Mouse (Mus musculus): ENCODE results near the gene Itgb2. TPM values are rescaled to one million over a fixed set of nuclear protein-coding genes. Genes with fewer than 3 reads are reported as not detected.
A peak's percentile ranks its signal among the peaks of the same experiment; 100 is the strongest.

Itgb2 gene
- polyA plus RNA-seq, 1 experiment from 2014 or later = 2.1 TPM

DNA sequence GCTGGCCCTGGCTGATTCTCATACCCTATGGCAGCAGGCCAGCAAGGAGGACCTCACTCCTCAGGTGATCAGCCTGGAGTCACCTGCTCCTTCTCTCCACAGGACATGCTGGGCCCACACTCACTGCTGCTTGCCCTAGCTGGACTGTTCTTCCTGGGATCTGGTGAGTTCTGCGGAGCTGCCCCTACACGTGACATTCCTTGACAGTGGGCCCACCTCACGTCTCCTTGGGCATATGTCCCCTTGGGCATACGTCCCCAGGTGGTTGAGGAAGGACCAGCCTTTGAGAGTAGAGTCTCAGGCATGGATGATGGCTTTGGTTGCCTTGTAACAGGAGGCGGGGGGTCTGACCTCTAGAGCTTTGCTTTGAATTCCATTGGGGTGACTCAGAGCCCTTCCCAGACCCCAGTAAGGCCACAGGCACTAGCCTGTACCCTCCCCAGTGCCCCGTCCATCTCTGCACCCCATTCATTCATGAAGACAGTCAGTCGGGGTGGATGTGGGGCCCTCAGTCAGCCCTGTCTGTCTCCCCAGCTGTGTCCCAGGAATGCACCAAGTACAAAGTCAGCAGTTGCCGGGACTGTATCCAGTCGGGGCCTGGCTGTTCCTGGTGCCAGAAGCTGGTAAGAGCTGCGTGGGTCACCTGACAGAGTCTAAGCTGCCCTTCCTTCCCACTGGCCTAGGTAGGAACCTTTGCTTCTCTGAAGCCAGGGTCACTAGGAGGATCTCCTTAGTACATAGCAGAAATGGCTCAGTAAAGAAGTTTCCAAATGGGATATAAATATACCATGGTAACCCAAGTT is 12.0 kb downstream of the Itgb2 start:
- H3K27ac ChIP-seq (ENCODE audit: low read depth, low read length) = no peak overlapping the region
- no peaks in the 10 kb centered on the region for H3K27me3 ChIP-seq (replicated peaks; ENCODE audit: control insufficient read depth, insufficient read depth, low read length)
- ATAC-seq = peak; percentile 23; the same call in 1 of the 2 replicates
- 73% methylated on average over 10 of the region's 10 CpGs for WGBS
- H3K9ac ChIP-seq (ENCODE audit: low read depth, low read length) = no peak overlapping the region
- no peak overlapping the region for H3K4me2 ChIP-seq (replicated peaks; ENCODE audit: low read depth)
- no peak overlapping the region for H3K4me3 ChIP-seq (ENCODE audit: low read depth, low read length)
- no peaks in the 10 kb centered on the region for H3K9me3 ChIP-seq (ENCODE audit: control insufficient read depth)
- H3K36me3 ChIP-seq (ENCODE audit: control insufficient read depth, insufficient read depth) = no peaks in the 10 kb centered on the region
- no peak for TF ChIP-seq CTCF (IDR thresholded peaks at IDR 0.05; ENCODE audit: low read depth)
- H3K4me1 ChIP-seq (replicated peaks; ENCODE audit: control insufficient read depth, insufficient read depth, low read length) = no peaks in the 10 kb centered on the region

DNA sequence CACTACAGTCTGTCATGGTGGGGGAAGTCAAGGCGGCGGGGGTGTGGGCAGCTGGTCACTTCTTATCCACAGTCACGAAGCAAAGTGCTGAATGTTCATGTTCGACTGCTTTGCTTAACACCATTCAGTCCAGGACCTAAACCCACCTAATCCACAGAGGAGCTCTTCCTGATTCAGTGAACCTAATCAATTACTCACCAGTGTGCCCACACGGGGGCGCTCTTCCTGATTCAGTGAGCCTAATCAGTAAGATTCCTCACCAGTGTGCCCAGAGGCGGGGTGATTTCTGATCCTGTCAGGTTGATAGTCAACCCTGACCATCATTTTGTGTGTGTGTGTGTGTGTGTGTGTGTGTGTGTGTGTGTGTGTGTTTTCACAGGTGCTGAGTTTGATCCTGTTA is 13.2 kb downstream of the Itgb2 start:
- Histone ChIP-seq H3K4me1 (replicated peaks; ENCODE audit: control insufficient read depth, insufficient read depth, low read length) (no peaks in the 10 kb centered on the region), H3K27me3 (replicated peaks; ENCODE audit: control insufficient read depth, insufficient read depth, low read length) (no peaks in the 10 kb centered on the region), H3K36me3 (ENCODE audit: control insufficient read depth, insufficient read depth) (no peaks in the 10 kb centered on the region), H3K4me3 (ENCODE audit: low read depth, low read length) (no peak overlapping the region), H3K27ac (ENCODE audit: low read depth, low read length) (no peak overlapping the region), H3K9me3 (ENCODE audit: control insufficient read depth) (no peaks in the 10 kb centered on the region), H3K9ac (ENCODE audit: low read depth, low read length) (no peak overlapping the region), H3K4me2 (replicated peaks; ENCODE audit: low read depth) (no peak overlapping the region)
- 46% methylated on average over 7 of the region's 7 CpGs for WGBS
- ATAC-seq = no peak
- peak; percentile 82 for TF ChIP-seq CTCF (IDR thresholded peaks at IDR 0.05; ENCODE audit: low read depth)

DNA sequence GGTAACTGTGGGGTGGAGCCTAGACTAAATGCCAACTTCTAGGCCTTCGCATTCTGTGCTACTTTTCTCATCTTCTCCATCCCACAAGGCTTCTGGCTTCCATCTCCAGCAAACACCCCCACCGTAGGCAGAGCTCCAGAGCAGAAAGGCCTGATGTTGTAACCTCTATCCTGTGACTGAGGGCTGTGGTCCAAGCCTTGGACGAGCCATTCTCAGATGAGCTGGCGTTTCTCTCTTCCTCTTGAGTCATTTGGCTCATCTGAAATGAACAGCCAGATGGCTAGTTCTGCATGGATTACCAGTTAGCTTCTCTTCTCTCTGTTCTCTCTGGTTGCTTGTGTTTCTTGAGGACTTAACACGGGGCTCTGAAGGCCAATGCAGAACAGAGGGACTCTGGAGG is 14.9 kb downstream of the Itgb2 start:
- H3K4me1 ChIP-seq (replicated peaks; ENCODE audit: control insufficient read depth, insufficient read depth, low read length) = no peaks in the 10 kb centered on the region
- H3K9ac ChIP-seq (ENCODE audit: low read depth, low read length) = no peak overlapping the region
- WGBS = 84% methylated on average over 5 of the region's 5 CpGs
- no peak for TF ChIP-seq CTCF (IDR thresholded peaks at IDR 0.05; ENCODE audit: low read depth)
- ATAC-seq = no peak
- no peaks in the 10 kb centered on the region for H3K27me3 ChIP-seq (replicated peaks; ENCODE audit: control insufficient read depth, insufficient read depth, low read length)
- H3K36me3 ChIP-seq (ENCODE audit: control insufficient read depth, insufficient read depth) = no peaks in the 10 kb centered on the region
- H3K9me3 ChIP-seq (ENCODE audit: control insufficient read depth) = no peaks in the 10 kb centered on the region
- H3K27ac ChIP-seq (ENCODE audit: low read depth, low read length) = no peak overlapping the region
- no peak overlapping the region for H3K4me3 ChIP-seq (ENCODE audit: low read depth, low read length)
- no peak overlapping the region for H3K4me2 ChIP-seq (replicated peaks; ENCODE audit: low read depth)

DNA sequence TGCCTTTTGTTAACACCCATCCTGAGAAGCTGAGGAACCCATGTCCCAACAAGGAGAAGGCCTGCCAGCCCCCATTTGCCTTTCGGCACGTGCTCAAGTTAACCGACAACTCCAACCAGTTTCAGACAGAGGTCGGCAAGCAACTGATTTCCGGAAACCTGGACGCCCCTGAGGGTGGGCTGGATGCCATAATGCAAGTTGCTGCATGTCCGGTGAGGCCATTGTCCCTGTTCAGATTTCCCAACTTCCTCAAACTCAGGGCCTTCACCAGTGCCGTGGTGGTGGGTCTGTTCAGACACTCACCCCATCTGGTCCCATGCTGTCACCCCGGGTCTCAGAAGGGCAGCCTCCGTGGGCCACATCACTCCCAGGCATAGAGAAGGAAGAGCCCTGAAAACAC is 18.5 kb downstream of the Itgb2 start:
- Histone ChIP-seq H3K4me1 (replicated peaks; ENCODE audit: control insufficient read depth, insufficient read depth, low read length) (no peaks in the 10 kb centered on the region), H3K9ac (ENCODE audit: low read depth, low read length) (no peak overlapping the region), H3K27ac (ENCODE audit: low read depth, low read length) (no peak overlapping the region), H3K36me3 (ENCODE audit: control insufficient read depth, insufficient read depth) (no peaks in the 10 kb centered on the region), H3K9me3 (ENCODE audit: control insufficient read depth) (no peaks in the 10 kb centered on the region), H3K4me3 (ENCODE audit: low read depth, low read length) (no peak overlapping the region), H3K4me2 (replicated peaks; ENCODE audit: low read depth) (no peak overlapping the region), H3K27me3 (replicated peaks; ENCODE audit: control insufficient read depth, insufficient read depth, low read length) (no peaks in the 10 kb centered on the region)
- no peak for TF ChIP-seq CTCF (IDR thresholded peaks at IDR 0.05; ENCODE audit: low read depth)
- 82% methylated on average over 10 of the region's 10 CpGs for WGBS
- no peak for ATAC-seq

DNA sequence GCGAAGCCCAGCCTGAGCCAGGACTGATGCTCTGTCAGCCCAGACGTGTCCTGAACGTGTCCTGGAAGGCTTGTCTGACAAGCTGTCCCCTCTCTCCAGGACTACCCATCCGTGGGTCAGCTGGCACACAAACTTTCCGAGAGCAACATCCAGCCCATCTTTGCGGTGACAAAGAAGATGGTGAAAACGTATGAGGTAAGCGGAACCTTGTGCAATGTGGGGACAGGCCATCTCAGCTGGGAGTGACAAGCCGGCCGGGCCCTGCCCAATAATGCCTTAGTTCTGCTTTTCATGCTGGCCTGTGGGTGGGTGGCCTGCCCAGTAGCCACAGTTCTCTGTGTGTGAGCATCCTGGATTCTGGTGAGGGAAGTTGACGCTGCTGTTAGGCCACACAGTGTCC is 20.8 kb downstream of the Itgb2 start:
- 85% methylated on average over 11 of the region's 11 CpGs for WGBS

DNA sequence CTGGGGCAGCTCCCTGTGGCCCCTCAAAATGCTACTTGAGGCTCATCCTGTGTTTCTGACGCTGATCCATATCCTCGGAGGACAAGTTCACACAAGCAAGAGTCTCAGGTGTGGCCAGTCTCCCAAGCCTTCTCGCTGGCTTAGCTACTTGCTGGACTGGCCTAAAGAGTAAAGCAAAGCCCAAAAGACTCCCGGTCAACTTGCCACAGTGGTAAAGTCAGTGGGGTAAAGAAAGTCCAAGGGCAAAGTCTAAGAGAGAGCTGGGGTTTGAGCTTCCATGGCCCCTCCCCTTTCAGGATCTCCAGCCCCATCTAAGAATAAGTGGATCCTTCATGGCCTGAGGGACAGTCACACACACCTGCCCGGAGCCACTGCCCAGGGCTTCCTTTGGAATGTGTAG is 22.1 kb downstream of the Itgb2 start:
- no peak for TF ChIP-seq CTCF (IDR thresholded peaks at IDR 0.05; ENCODE audit: low read depth)
- no peak overlapping the region for H3K27ac ChIP-seq (ENCODE audit: low read depth, low read length)
- 69% methylated on average over 5 of the region's 5 CpGs for WGBS

More for the DNA sequence above, 20.8 kb downstream of the Itgb2 start:
- Histone ChIP-seq H3K36me3 (ENCODE audit: control insufficient read depth, insufficient read depth) (no peaks in the 10 kb centered on the region), H3K27me3 (replicated peaks; ENCODE audit: control insufficient read depth, insufficient read depth, low read length) (no peaks in the 10 kb centered on the region), H3K9ac (ENCODE audit: low read depth, low read length) (no peak overlapping the region), H3K9me3 (ENCODE audit: control insufficient read depth) (no peaks in the 10 kb centered on the region), H3K4me2 (replicated peaks; ENCODE audit: low read depth) (no peak overlapping the region), H3K4me1 (replicated peaks; ENCODE audit: control insufficient read depth, insufficient read depth, low read length) (no peaks in the 10 kb centered on the region), H3K27ac (ENCODE audit: low read depth, low read length) (no peak overlapping the region), H3K4me3 (ENCODE audit: low read depth, low read length) (no peak overlapping the region)
- no peak for TF ChIP-seq CTCF (IDR thresholded peaks at IDR 0.05; ENCODE audit: low read depth)
- no peak for ATAC-seq

More for the DNA sequence above, 22.1 kb downstream of the Itgb2 start:
- H3K4me1 ChIP-seq (replicated peaks; ENCODE audit: control insufficient read depth, insufficient read depth, low read length) = no peaks in the 10 kb centered on the region
- H3K4me3 ChIP-seq (ENCODE audit: low read depth, low read length) = no peak overlapping the region
- no peaks in the 10 kb centered on the region for H3K27me3 ChIP-seq (replicated peaks; ENCODE audit: control insufficient read depth, insufficient read depth, low read length)
- no peak overlapping the region for H3K9ac ChIP-seq (ENCODE audit: low read depth, low read length)
- no peak for ATAC-seq
- no peaks in the 10 kb centered on the region for H3K9me3 ChIP-seq (ENCODE audit: control insufficient read depth)
- no peak overlapping the region for H3K4me2 ChIP-seq (replicated peaks; ENCODE audit: low read depth)
- no peaks in the 10 kb centered on the region for H3K36me3 ChIP-seq (ENCODE audit: control insufficient read depth, insufficient read depth)

Measured in intestine, postnatal 0 days (tissue).